Mouse (Mus musculus): ENCODE measurements around the gene Ubac1.

DNA sequence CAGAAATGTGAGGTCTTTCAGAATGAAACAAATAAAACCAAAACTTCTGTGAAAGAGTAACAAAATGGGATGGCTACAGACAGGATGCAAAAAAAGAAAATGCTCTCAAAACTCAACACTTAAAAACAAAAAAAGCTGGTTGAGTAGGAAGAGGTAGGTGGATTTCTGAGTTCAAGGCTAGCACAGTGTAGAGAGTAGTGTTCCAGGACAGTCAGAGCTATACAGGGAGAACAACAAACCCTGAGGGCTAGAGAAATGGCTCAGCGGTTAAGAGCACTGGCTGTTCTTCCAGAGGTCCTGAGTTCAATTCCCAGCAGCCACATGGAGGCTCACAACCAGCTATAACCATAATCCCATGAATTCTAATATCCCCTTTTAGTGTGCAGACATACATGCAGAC lies 47.0 kb upstream of the Ubac1 start:
- TF ChIP-seq POLR2A (IDR thresholded peaks at IDR 0.05; ENCODE audit: control insufficient read depth, low read depth, low read length) (no peak), CTCF (IDR thresholded peaks at IDR 0.05; ENCODE audit: control insufficient read depth, insufficient read depth, insufficient replicate concordance, low read depth, low read length) (no peak)
